Mouse (Mus musculus): ENCODE data around the gene Rdh13. TPM values are rescaled to one million over a fixed set of nuclear protein-coding genes. Genes with fewer than 3 reads are reported as not detected.

Gene Rdh13
- 31.2 and 34.3 TPM in 2 replicates for polyA plus RNA-seq (2012; rRNA removed)

GRCm38 (mm10) chr7:4445216-4445791, at the start of gene Rdh13:
Gene Rdh13, minus strand, starts transcription at chr7:4445649.

GRCm38 (mm10) chr7:4460576-4461434, 15.4 kb upstream of the Rdh13 start, which contains the start of gene Eps8l1:
Gene Eps8l1, plus strand, starts transcription at chr7:4460674.

GRCm38 (mm10) chr7:4397730-4398129, 47.7 kb downstream of the Rdh13 start, which contains the start of gene Gp6:
Gene Gp6, minus strand, starts transcription at chr7:4397744.

Other genes with a start within 250 kb of the Rdh13 start
- 0.02 TPM in 1 of 2 replicates, not detected in the other for gene Lilra5, start 207.9 kb downstream of the Rdh13 start, polyA plus RNA-seq (2012; rRNA removed)
- gene Ncr1, start 107.9 kb downstream of the Rdh13 start, polyA plus RNA-seq (2012; rRNA removed), result not detected in 2 replicates
- gene Gp6, start 47.9 kb downstream of the Rdh13 start, polyA plus RNA-seq (2012; rRNA removed), result 0.03 and 0.07 TPM in 2 replicates
- gene Eps8l1, start 15.0 kb upstream of the Rdh13 start, polyA plus RNA-seq (2012; rRNA removed), result 3.0 and 5.5 TPM in 2 replicates
- 97.6 and 105 TPM in 2 replicates for gene Ppp1r12c, start 56.0 kb upstream of the Rdh13 start, polyA plus RNA-seq (2012; rRNA removed)
- 3.6 and 45.1 TPM in 2 replicates for gene Tnnt1, start 70.7 kb upstream of the Rdh13 start, polyA plus RNA-seq (2012; rRNA removed)
- 6.4 and 7.6 TPM in 2 replicates for gene Tnni3, start 78.6 kb upstream of the Rdh13 start, polyA plus RNA-seq (2012; rRNA removed)
- 6.0 and 6.2 TPM in 2 replicates for gene Dnaaf3, start 86.8 kb upstream of the Rdh13 start, polyA plus RNA-seq (2012; rRNA removed)
- 74.4 and 85.2 TPM in 2 replicates for gene Syt5, start 101.9 kb upstream of the Rdh13 start, polyA plus RNA-seq (2012; rRNA removed)
- gene Ptprh, start 158.4 kb upstream of the Rdh13 start, polyA plus RNA-seq (2012; rRNA removed), result 0.98 and 1.2 TPM in 2 replicates
- gene Tmem86b, start 185.8 kb upstream of the Rdh13 start, polyA plus RNA-seq (2012; rRNA removed), result 59.1 and 59.5 TPM in 2 replicates
- 110 and 116 TPM in 2 replicates for gene Ppp6r1, start 213.4 kb upstream of the Rdh13 start, polyA plus RNA-seq (2012; rRNA removed)
- gene Hspbp1, start 239.4 kb upstream of the Rdh13 start, polyA plus RNA-seq (2012; rRNA removed), result 75.4 and 76.6 TPM in 2 replicates
- gene Brsk1, start 245.0 kb upstream of the Rdh13 start, polyA plus RNA-seq (2012; rRNA removed), result 107 and 116 TPM in 2 replicates